In the genomic region with DNA sequence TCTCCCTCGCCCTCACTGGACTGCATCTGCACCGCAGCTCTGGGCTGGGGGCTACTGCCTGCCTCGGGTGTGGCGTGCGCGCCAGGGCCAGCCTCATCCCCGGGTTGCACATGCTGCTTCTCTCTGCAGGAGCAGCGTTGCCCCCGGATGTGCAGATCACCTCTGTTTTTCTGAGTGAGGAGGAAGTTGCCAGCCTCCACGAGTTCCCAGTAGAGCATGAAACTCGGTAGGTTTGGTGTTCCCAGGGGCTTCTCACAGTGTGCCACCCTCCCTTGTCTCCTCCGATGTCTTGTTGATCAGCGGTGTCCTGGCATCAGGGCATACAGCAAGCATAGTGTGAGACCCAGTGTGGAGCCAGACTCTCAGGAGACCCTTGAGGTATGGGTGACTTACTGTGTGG, we compare ENCODE assay signal across 21 mouse cellular contexts. TPM values are rescaled to one million over a fixed set of nuclear protein-coding genes. Genes with fewer than 3 reads are reported as not detected.
DNase-seq lines count a peak whose midpoint lies in the region; ATAC-seq and TF ChIP-seq lines count a peak whose summit lies in the region.
"Had no signal": no experiment of that assay in that cellular context is flagged by ENCODE, and none has a peak within 500 bp of the region (broad histone marks: within the 10 kb centered on the region; RNA-seq: fewer than 3 reads in every experiment).

No protein-coding gene starts in this region.

- no peak overlapping the region for H3K4me3 ChIP-seq in hindbrain, embryonic 13.5 days
- H3K4me3 ChIP-seq in hindbrain, embryonic 12.5 days, result no peak overlapping the region
- no peak overlapping the region for H3K4me3 ChIP-seq in spleen, adult 2 months (ENCODE audit: extremely low read depth, insufficient read depth, insufficient read length)
- H3K4me3 ChIP-seq in forebrain, postnatal 0 days (ENCODE audit: low read depth, low read length), result no peak overlapping the region
- H3K4me3 ChIP-seq in midbrain, embryonic 15.5 days, result no peak overlapping the region
- H3K4me3 ChIP-seq in kidney, embryonic 15.5 days (replicated peaks), result no peak overlapping the region
- H3K4me3 ChIP-seq: embryonic facial prominence, embryonic 10.5 days; erythroblast, embryonic 14.5 days; heart, embryonic 10.5 days had no signal

- no peaks in the 10 kb centered on the region for H3K9me3 ChIP-seq in hindbrain, embryonic 13.5 days
- H3K9me3 ChIP-seq in hindbrain, embryonic 12.5 days (replicated peaks), result no peaks in the 10 kb centered on the region
- no peaks in the 10 kb centered on the region for H3K9me3 ChIP-seq in forebrain, postnatal 0 days (ENCODE audit: low read length)
- no peaks in the 10 kb centered on the region for H3K9me3 ChIP-seq in midbrain, embryonic 15.5 days
- H3K9me3 ChIP-seq in kidney, embryonic 15.5 days (replicated peaks), result no peaks in the 10 kb centered on the region
- H3K9me3 ChIP-seq: embryonic facial prominence, embryonic 10.5 days; G1E; heart, embryonic 10.5 days had no signal

- no peak for TF ChIP-seq POLR2A in spleen, adult 2 months (IDR thresholded peaks at IDR 0.05; ENCODE audit: low read depth, low read length)

- no peak for TF ChIP-seq CTCF in spleen, adult 2 months (IDR thresholded peaks at IDR 0.05; ENCODE audit: extremely low read depth, insufficient read depth, insufficient read length, insufficient replicate concordance)
- no peak for TF ChIP-seq CTCF in forebrain, postnatal 0 days (IDR thresholded peaks at IDR 0.05; ENCODE audit: low read depth)

- H3K9ac ChIP-seq in hindbrain, embryonic 13.5 days, result peak overlapping the region; percentile 53
- no peak overlapping the region for H3K9ac ChIP-seq in hindbrain, embryonic 12.5 days
- 0 out of 2 replicates have a peak overlapping the region, but pooled peaks have one; percentile 3 for H3K9ac ChIP-seq in forebrain, postnatal 0 days
- no peak overlapping the region for H3K9ac ChIP-seq in midbrain, embryonic 15.5 days
- H3K9ac ChIP-seq in kidney, embryonic 15.5 days, result no peak overlapping the region

- DNase-seq in spleen, adult 2 months (ENCODE audit: low read depth in 1 of 2, low spot score in 2 of 2), result no peak
- no peak for DNase-seq in spleen, adult 12 weeks (ENCODE audit: low spot score)
- DNase-seq in forebrain, postnatal 0 days, result no peak
- DNase-seq: gastrocnemius, postnatal 36 days; heart, postnatal 10 days; layer of hippocampus, postnatal 36 days; lung, adult 2 months; lung, postnatal 36 days had no signal

- peaks cover 71% of the 10 kb centered on the region for H3K36me3 ChIP-seq in hindbrain, embryonic 13.5 days
- H3K36me3 ChIP-seq in hindbrain, embryonic 12.5 days, result peaks cover 62% of the 10 kb centered on the region
- H3K36me3 ChIP-seq in spleen, adult 2 months (ENCODE audit: control insufficient read depth, insufficient read depth, low read length), result peaks cover 6% of the 10 kb centered on the region
- H3K36me3 ChIP-seq in forebrain, postnatal 0 days (ENCODE audit: insufficient read depth), result peaks cover 72% of the 10 kb centered on the region
- peaks cover 6% of the 10 kb centered on the region; the same call in 1 of the 2 replicates for H3K36me3 ChIP-seq in midbrain, embryonic 15.5 days (replicated peaks)
- H3K36me3 ChIP-seq in kidney, embryonic 15.5 days, result peaks cover 86% of the 10 kb centered on the region

- H3K4me1 ChIP-seq in hindbrain, embryonic 13.5 days (replicated peaks), result peaks cover 48% of the 10 kb centered on the region
- peaks cover 39% of the 10 kb centered on the region for H3K4me1 ChIP-seq in hindbrain, embryonic 12.5 days
- peaks cover 18% of the 10 kb centered on the region for H3K4me1 ChIP-seq in spleen, adult 2 months (ENCODE audit: control insufficient read depth, insufficient read depth, insufficient read length)
- H3K4me1 ChIP-seq in forebrain, postnatal 0 days (ENCODE audit: insufficient read depth), result peaks cover 11% of the 10 kb centered on the region; the same call in 1 of the 2 replicates
- peaks cover 40% of the 10 kb centered on the region for H3K4me1 ChIP-seq in midbrain, embryonic 15.5 days
- no peaks in the 10 kb centered on the region for H3K4me1 ChIP-seq in kidney, embryonic 15.5 days
- H3K4me1 ChIP-seq: heart, embryonic 10.5 days had no signal

- H3K27me3 ChIP-seq in hindbrain, embryonic 13.5 days, result no peaks in the 10 kb centered on the region
- 0 out of 2 replicates have a peak, but pooled peaks cover 7% of the 10 kb centered on the region for H3K27me3 ChIP-seq in hindbrain, embryonic 12.5 days
- H3K27me3 ChIP-seq in spleen, adult 2 months (ENCODE audit: control insufficient read depth, insufficient read depth, low read length), result no peaks in the 10 kb centered on the region
- H3K27me3 ChIP-seq in forebrain, postnatal 0 days (ENCODE audit: insufficient read depth, low read length), result no peaks in the 10 kb centered on the region
- no peaks in the 10 kb centered on the region for H3K27me3 ChIP-seq in midbrain, embryonic 15.5 days (replicated peaks)
- no peaks in the 10 kb centered on the region for H3K27me3 ChIP-seq in kidney, embryonic 15.5 days

- no peak overlapping the region for H3K4me2 ChIP-seq in hindbrain, embryonic 13.5 days
- H3K4me2 ChIP-seq in hindbrain, embryonic 12.5 days (replicated peaks), result no peak overlapping the region
- H3K4me2 ChIP-seq in forebrain, postnatal 0 days (ENCODE audit: low read depth), result no peak overlapping the region
- H3K4me2 ChIP-seq in midbrain, embryonic 15.5 days, result no peak overlapping the region
- H3K4me2 ChIP-seq in kidney, embryonic 15.5 days, result no peak overlapping the region

- 79% methylated on average over 13 of the region's 13 CpGs for WGBS in hindbrain, embryonic 13.5 days
- WGBS in hindbrain, embryonic 12.5 days, result 78% methylated on average over 13 of the region's 13 CpGs
- WGBS in spleen, adult 2 months, result 28% methylated on average over 13 of the region's 13 CpGs
- WGBS in forebrain, postnatal 0 days, result 83% methylated on average over 13 of the region's 13 CpGs
- WGBS in midbrain, embryonic 15.5 days, result 79% methylated on average over 13 of the region's 13 CpGs
- 91% methylated on average over 13 of the region's 13 CpGs for WGBS in kidney, embryonic 15.5 days

- ATAC-seq in hindbrain, embryonic 13.5 days (ENCODE audit: low FRiP score), result no peak
- no peak for ATAC-seq in hindbrain, embryonic 12.5 days (ENCODE audit: low FRiP score)
- no peak for ATAC-seq in forebrain, postnatal 0 days
- no peak for ATAC-seq in midbrain, embryonic 15.5 days (replicated peaks)
- ATAC-seq in kidney, embryonic 15.5 days (replicated peaks; ENCODE audit: low FRiP score), result no peak
- no peak for ATAC-seq in erythroblast, adult 5-6 weeks (replicated peaks; ENCODE audit: low FRiP score, poor library complexity, severe bottlenecking)
- ATAC-seq: CD4-positive, CD25-positive, alpha-beta regulatory T cell, adult 4 months had no signal

- H3K27ac ChIP-seq in hindbrain, embryonic 13.5 days, result peak overlapping the region; percentile 46; the same call in 1 of the 2 replicates
- H3K27ac ChIP-seq in hindbrain, embryonic 12.5 days, result no peak overlapping the region
- peak overlapping the region; percentile 30; the same call in 1 of the 2 replicates for H3K27ac ChIP-seq in spleen, adult 2 months (ENCODE audit: insufficient read depth, low read length)
- H3K27ac ChIP-seq in forebrain, postnatal 0 days (ENCODE audit: low read depth, low read length), result no peak overlapping the region
- 0 out of 2 replicates have a peak overlapping the region, but pooled peaks have one; percentile 97 for H3K27ac ChIP-seq in midbrain, embryonic 15.5 days
- no peak overlapping the region for H3K27ac ChIP-seq in kidney, embryonic 15.5 days
- H3K27ac ChIP-seq: embryonic facial prominence, embryonic 10.5 days; heart, embryonic 10.5 days had no signal

RNA-seq across cellular contexts. Expression of gene Gm6583, which starts 13.5 kb away (rescaled TPM):
- polyA plus RNA-seq in hindbrain, embryonic 13.5 days (2015; fragmentation: Nextera tagmentation; extraction: Ambion mirVana), result 0.17 and 0.34 TPM in 2 replicates
- 0.26 and 0.27 TPM in 2 replicates for polyA plus RNA-seq in hindbrain, embryonic 12.5 days (2016; fragmentation: Nextera tagmentation; extraction: Ambion mirVana)
- not detected in 2 replicates for polyA plus RNA-seq in spleen, adult 2 months (2012; rRNA removed)
- total RNA-seq in forebrain, postnatal 0 days (2014; rRNA removed), result not detected in 2 replicates
- polyA plus RNA-seq in forebrain, postnatal 0 days (2015; fragmentation: Nextera tagmentation; extraction: Ambion mirVana), result not detected in 2 replicates
- 0.14 and 0.39 TPM in 2 replicates for polyA plus RNA-seq in midbrain, embryonic 15.5 days (2015; fragmentation: Nextera tagmentation; extraction: Ambion mirVana)
- 0.19 and 0.26 TPM in 2 replicates for polyA plus RNA-seq in kidney, embryonic 15.5 days (2015; fragmentation: Nextera tagmentation; extraction: Ambion mirVana)
- not detected in 2 replicates for total RNA-seq in erythroblast, adult 5-6 weeks (2015; ENCODE audit: low replicate concordance)
- total RNA-seq in erythroblast, adult 5-6 weeks (2017; ENCODE audit: low replicate concordance), result not detected in 2 replicates
- total RNA-seq: G1E; gastrocnemius, postnatal 36 days; layer of hippocampus, postnatal 36 days; left cerebral cortex, postnatal 4 days had no signal
- polyA plus RNA-seq: G1E; large intestine, adult 2 months; liver, adult 2 months; lung, adult 2 months had no signal

RNA-seq across cellular contexts. Expression of gene Asphd2, which starts 25.3 kb away (rescaled TPM):
- polyA plus RNA-seq in hindbrain, embryonic 13.5 days (2015; fragmentation: Nextera tagmentation; extraction: Ambion mirVana), result 35.5 and 37.7 TPM in 2 replicates
- 60.7 and 66.1 TPM in 2 replicates for polyA plus RNA-seq in hindbrain, embryonic 12.5 days (2016; fragmentation: Nextera tagmentation; extraction: Ambion mirVana)
- 0.19 and 0.23 TPM in 2 replicates for polyA plus RNA-seq in spleen, adult 2 months (2012; rRNA removed)
- total RNA-seq in forebrain, postnatal 0 days (2014; rRNA removed), result 132 and 138 TPM in 2 replicates
- polyA plus RNA-seq in forebrain, postnatal 0 days (2015; fragmentation: Nextera tagmentation; extraction: Ambion mirVana), result 128 and 132 TPM in 2 replicates
- 124 and 132 TPM in 2 replicates for polyA plus RNA-seq in midbrain, embryonic 15.5 days (2015; fragmentation: Nextera tagmentation; extraction: Ambion mirVana)
- 6.9 and 8.1 TPM in 2 replicates for polyA plus RNA-seq in kidney, embryonic 15.5 days (2015; fragmentation: Nextera tagmentation; extraction: Ambion mirVana)
- not detected in 2 replicates for total RNA-seq in erythroblast, adult 5-6 weeks (2015; ENCODE audit: low replicate concordance)
- total RNA-seq in erythroblast, adult 5-6 weeks (2017; ENCODE audit: low replicate concordance), result not detected in 2 replicates
- total RNA-seq: liver, adult 2 months had no signal
- polyA plus RNA-seq: CD4-positive, CD25-positive, alpha-beta regulatory T cell, adult 4 months; erythroblast, embryonic 14.5 days; G1E; liver, adult 2 months had no signal

RNA-seq across cellular contexts. Expression of gene Hps4, which starts 26.4 kb away (rescaled TPM):
- 40.3 and 43.2 TPM in 2 replicates for polyA plus RNA-seq in hindbrain, embryonic 13.5 days (2015; fragmentation: Nextera tagmentation; extraction: Ambion mirVana)
- 35.4 and 37.1 TPM in 2 replicates for polyA plus RNA-seq in hindbrain, embryonic 12.5 days (2016; fragmentation: Nextera tagmentation; extraction: Ambion mirVana)
- polyA plus RNA-seq in spleen, adult 2 months (2012; rRNA removed), result 36.9 and 45.9 TPM in 2 replicates
- total RNA-seq in forebrain, postnatal 0 days (2014; rRNA removed), result 24.6 and 25.4 TPM in 2 replicates
- 23.7 and 26.5 TPM in 2 replicates for polyA plus RNA-seq in forebrain, postnatal 0 days (2015; fragmentation: Nextera tagmentation; extraction: Ambion mirVana)
- polyA plus RNA-seq in midbrain, embryonic 15.5 days (2015; fragmentation: Nextera tagmentation; extraction: Ambion mirVana), result 39.6 and 43.9 TPM in 2 replicates
- 33.4 and 39.1 TPM in 2 replicates for polyA plus RNA-seq in kidney, embryonic 15.5 days (2015; fragmentation: Nextera tagmentation; extraction: Ambion mirVana)
- total RNA-seq in erythroblast, adult 5-6 weeks (2015; ENCODE audit: low replicate concordance), result 3.5 TPM in 1 of 2 replicates, not detected in the other
- 1.5 and 5.0 TPM in 2 replicates for total RNA-seq in erythroblast, adult 5-6 weeks (2017; ENCODE audit: low replicate concordance)

RNA-seq across cellular contexts. Expression of gene Srrd, which starts 26.5 kb away (rescaled TPM):
- 53.6 and 60.2 TPM in 2 replicates for polyA plus RNA-seq in hindbrain, embryonic 13.5 days (2015; fragmentation: Nextera tagmentation; extraction: Ambion mirVana)
- polyA plus RNA-seq in hindbrain, embryonic 12.5 days (2016; fragmentation: Nextera tagmentation; extraction: Ambion mirVana), result 46.9 and 47.6 TPM in 2 replicates
- polyA plus RNA-seq in spleen, adult 2 months (2012; rRNA removed), result 30.8 and 33.6 TPM in 2 replicates
- 61.5 and 67.9 TPM in 2 replicates for total RNA-seq in forebrain, postnatal 0 days (2014; rRNA removed)
- 51.1 and 52.2 TPM in 2 replicates for polyA plus RNA-seq in forebrain, postnatal 0 days (2015; fragmentation: Nextera tagmentation; extraction: Ambion mirVana)
- polyA plus RNA-seq in midbrain, embryonic 15.5 days (2015; fragmentation: Nextera tagmentation; extraction: Ambion mirVana), result 64.0 and 66.8 TPM in 2 replicates
- 38.5 and 44.8 TPM in 2 replicates for polyA plus RNA-seq in kidney, embryonic 15.5 days (2015; fragmentation: Nextera tagmentation; extraction: Ambion mirVana)
- total RNA-seq in erythroblast, adult 5-6 weeks (2015; ENCODE audit: low replicate concordance), result 7.5 and 8.2 TPM in 2 replicates
- total RNA-seq in erythroblast, adult 5-6 weeks (2017; ENCODE audit: low replicate concordance), result 0.17 and 3.3 TPM in 2 replicates

RNA-seq across cellular contexts. Expression of gene Tfip11, which starts 43.2 kb away (rescaled TPM):
- polyA plus RNA-seq in hindbrain, embryonic 13.5 days (2015; fragmentation: Nextera tagmentation; extraction: Ambion mirVana), result 32.2 and 33.7 TPM in 2 replicates
- polyA plus RNA-seq in hindbrain, embryonic 12.5 days (2016; fragmentation: Nextera tagmentation; extraction: Ambion mirVana), result 38.1 TPM in 2 replicates
- polyA plus RNA-seq in spleen, adult 2 months (2012; rRNA removed), result 29.8 and 36.5 TPM in 2 replicates
- total RNA-seq in forebrain, postnatal 0 days (2014; rRNA removed), result 15.6 and 20.8 TPM in 2 replicates
- polyA plus RNA-seq in forebrain, postnatal 0 days (2015; fragmentation: Nextera tagmentation; extraction: Ambion mirVana), result 20.5 and 26.9 TPM in 2 replicates
- 35.7 and 38.2 TPM in 2 replicates for polyA plus RNA-seq in midbrain, embryonic 15.5 days (2015; fragmentation: Nextera tagmentation; extraction: Ambion mirVana)
- 30.5 and 33.8 TPM in 2 replicates for polyA plus RNA-seq in kidney, embryonic 15.5 days (2015; fragmentation: Nextera tagmentation; extraction: Ambion mirVana)
- total RNA-seq in erythroblast, adult 5-6 weeks (2015; ENCODE audit: low replicate concordance), result 3.5 and 4.6 TPM in 2 replicates
- total RNA-seq in erythroblast, adult 5-6 weeks (2017; ENCODE audit: low replicate concordance), result 3.9 and 11.2 TPM in 2 replicates

Comparison
In these comparisons a context has a peak if more than half of its experiments do, and no peak if none do; other contexts are left out.
1. H3K27ac ChIP-seq: peak in hindbrain, embryonic 13.5 days (single experiment), spleen, adult 2 months (single experiment) and midbrain, embryonic 15.5 days (single experiment); none in hindbrain, embryonic 12.5 days (single experiment), forebrain, postnatal 0 days (single experiment) and kidney, embryonic 15.5 days (single experiment).
2. H3K9ac ChIP-seq: peak in hindbrain, embryonic 13.5 days (single experiment) and forebrain, postnatal 0 days (single experiment); none in hindbrain, embryonic 12.5 days (single experiment), midbrain, embryonic 15.5 days (single experiment) and kidney, embryonic 15.5 days (single experiment).